Mouse (Mus musculus) megakaryocyte, embryonic 14.5 days (primary cell): ENCODE measurements around the gene Prdx5.
"Not testable (repeated sequence)": the region's sequence is repeated elsewhere in the genome, so short reads cannot be mapped to it uniquely, and the experiment has no call there.

Source experiments
- FLI1 ChIP-seq: IDR thresholded peaks from 2 replicates; pipeline ENCODE4 v1.6.1; 2012; ENCODE audit warnings: low read length, inconsistent platforms, mixed read lengths
- GATA1 ChIP-seq: IDR thresholded peaks from 3 replicates; pipeline ENCODE4 v1.6.1; 2012; ENCODE audit warnings: mixed read lengths, low read length, inconsistent platforms, borderline replicate concordance

DNA sequence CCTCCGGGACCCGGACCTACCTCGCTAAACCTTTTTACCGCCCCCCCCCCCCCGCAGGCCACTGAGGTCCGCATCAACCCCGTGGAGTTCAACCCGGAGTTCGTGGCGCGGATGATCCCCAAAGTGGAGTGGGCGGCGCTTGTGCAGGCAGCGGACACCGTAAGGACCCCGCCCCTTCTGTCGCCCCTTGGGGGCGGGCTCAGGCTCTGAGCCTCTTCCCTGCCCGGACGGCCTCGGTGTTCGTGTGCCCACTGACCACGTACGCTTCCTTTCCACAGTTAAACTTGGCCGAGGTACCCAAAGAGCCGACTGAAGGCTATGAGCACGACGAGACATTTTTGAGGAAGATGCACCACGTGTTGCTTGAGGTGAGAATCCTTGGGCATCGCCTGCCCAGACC is 400 bp upstream of the Prdx5 start:
- TF ChIP-seq GATA1, FLI1: not testable (repeated sequence)
